Mouse (Mus musculus) kidney, postnatal 0 days (tissue): ENCODE results near the gene Tecta. TPM values are rescaled to one million over a fixed set of nuclear protein-coding genes. Genes with fewer than 3 reads are reported as not detected.

Experiments
- ATAC-seq: fragments of 200-750 bp; cut with Nextera tagmentation; replicated peaks from 2 replicates; pipeline ENCODE4 v1.8.0; 2017; ENCODE audit warnings: low read depth, moderate number of reproducible peaks, moderate TSS enrichment, moderate library complexity; ENCODE audit not compliant: low FRiP score
- DNase-seq: peaks from one replicate; pipeline ENCODE4 v3.0.0-alpha.2; 2016; ENCODE audit warnings: low spot score
- H3K27ac ChIP-seq: fragments of 300-500 bp; sonication (generic); 2 replicates; pipeline ENCODE4 v1.5.1; 2014; ENCODE audit warnings: mild to moderate bottlenecking
- H3K27me3 ChIP-seq: fragments of 300-500 bp; sonication (generic); 2 replicates; pipeline ENCODE4 v1.6.1; 2014; ENCODE audit warnings: low read length, mixed read lengths; ENCODE audit not compliant: insufficient read depth
- H3K36me3 ChIP-seq: fragments of 300-500 bp; sonication (generic); 2 replicates; pipeline ENCODE4 v1.6.1; 2014; ENCODE audit warnings: low read length, mixed read lengths; ENCODE audit not compliant: insufficient read depth
- H3K4me1 ChIP-seq: fragments of 300-500 bp; sonication (generic); replicated peaks from 2 replicates; pipeline ENCODE4 v1.6.1; 2014; ENCODE audit warnings: antibody characterized with exemption, low read length, mixed read lengths; ENCODE audit not compliant: insufficient read depth
- H3K4me2 ChIP-seq: fragments of 300-500 bp; sonication (generic); 2 replicates; pipeline ENCODE4 v1.6.1; 2014; ENCODE audit warnings: mild to moderate bottlenecking, low read length, moderate library complexity, mixed read lengths
- H3K4me3 ChIP-seq: fragments of 300-500 bp; sonication (generic); replicated peaks from 2 replicates; pipeline ENCODE4 v1.5.1; 2014; ENCODE audit warnings: low read depth, low read length
- H3K9ac ChIP-seq: fragments of 300-500 bp; sonication (generic); 2 replicates; pipeline ENCODE4 v1.6.1; 2014; ENCODE audit warnings: low read depth, low read length
- H3K9me3 ChIP-seq: fragments of 300-500 bp; sonication (generic); replicated peaks from 2 replicates; pipeline ENCODE4 v1.6.1; 2016; ENCODE audit warnings: low read length, inconsistent platforms, mixed read lengths
- CTCF ChIP-seq: IDR thresholded peaks from 2 replicates; pipeline ENCODE4 v1.5.1; 2016; ENCODE audit warnings: antibody characterized with exemption, low read depth, mild to moderate bottlenecking, moderate library complexity
- WGBS: fragments of 180-500 bp; shearing (Covaris S2); extraction: QIAGEN DNeasy Blood & Tissue Kit; methylation state at CpG from one replicate; pipeline ENCODE4 v1.1.7; 2014; 5-methylcytosine and 5-hydroxymethylcytosine counted together
- polyA plus RNA-seq: library from polyadenylated mRNA; unstranded; fragments of >200 nt; fragmentation: Nextera tagmentation; extraction: Ambion mirVana; gene quantifications from 2 replicates; pipeline ENCODE4 v1.2.1, GENCODE M21; 2015

Gene Tecta
- polyA plus RNA-seq, 1 experiment from 2014 or later, result 0.11 TPM

- H3K9ac ChIP-seq, result no peak overlapping the region
- H3K27ac ChIP-seq, result no peak overlapping the region
- no peak for TF ChIP-seq CTCF
- H3K4me1 ChIP-seq, result no peaks in the 10 kb centered on the region
- no peak for DNase-seq
- no peaks in the 10 kb centered on the region for H3K36me3 ChIP-seq
- H3K4me3 ChIP-seq, result no peak overlapping the region
- 75% methylated on average over 9 of the region's 9 CpGs for WGBS
- H3K27me3 ChIP-seq, result no peaks in the 10 kb centered on the region
- no peak overlapping the region for H3K4me2 ChIP-seq
- no peaks in the 10 kb centered on the region for H3K9me3 ChIP-seq
- no peak for ATAC-seq
These were observed 70.0 kb downstream of the Tecta start for GRCm38 (mm10) chr9:42329753-42330152.

GRCm38 (mm10) chr9:42326688-42327440 lies 72.9 kb downstream of the Tecta start:
- no peaks in the 10 kb centered on the region for H3K9me3 ChIP-seq
- no peaks in the 10 kb centered on the region for H3K27me3 ChIP-seq
- no peak overlapping the region for H3K9ac ChIP-seq
- DNase-seq (peak; percentile 83), ATAC-seq (no peak)
- H3K4me3 ChIP-seq, result no peak overlapping the region
- peak; percentile 81 for TF ChIP-seq CTCF
- no peaks in the 10 kb centered on the region for H3K36me3 ChIP-seq
- no peak overlapping the region for H3K27ac ChIP-seq
- 30% methylated on average over 11 of the region's 11 CpGs for WGBS
- no peak overlapping the region for H3K4me2 ChIP-seq
- H3K4me1 ChIP-seq, result no peaks in the 10 kb centered on the region

GRCm38 (mm10) chr9:42324640-42325394 lies 74.9 kb downstream of the Tecta start:
- no peak for DNase-seq
- H3K4me2 ChIP-seq, result no peak overlapping the region
- ATAC-seq, result no peak

GRCm38 (mm10) chr9:42323238-42323637 lies 76.5 kb downstream of the Tecta start:
- DNase-seq (no peak), ATAC-seq (no peak)
- Histone ChIP-seq H3K27ac (no peak overlapping the region), H3K4me3 (no peak overlapping the region), H3K9me3 (no peaks in the 10 kb centered on the region), H3K9ac (no peak overlapping the region), H3K36me3 (no peaks in the 10 kb centered on the region), H3K27me3 (no peaks in the 10 kb centered on the region), H3K4me1 (no peaks in the 10 kb centered on the region), H3K4me2 (no peak overlapping the region)
- 76% methylated on average over 8 of the region's 8 CpGs for WGBS
- TF ChIP-seq CTCF, result no peak

More at GRCm38 (mm10) chr9:42324640-42325394, 74.9 kb downstream of the Tecta start:
- no peaks in the 10 kb centered on the region for H3K9me3 ChIP-seq
- no peak overlapping the region for H3K9ac ChIP-seq
- H3K4me3 ChIP-seq, result no peak overlapping the region
- H3K27me3 ChIP-seq, result no peaks in the 10 kb centered on the region
- no peaks in the 10 kb centered on the region for H3K4me1 ChIP-seq
- no peak overlapping the region for H3K27ac ChIP-seq
- WGBS, result 55% methylated on average over 29 of the region's 29 CpGs
- no peaks in the 10 kb centered on the region for H3K36me3 ChIP-seq
- peak; percentile 35; the same call in 1 of the 2 replicates for TF ChIP-seq CTCF

GRCm38 (mm10) chr9:42321442-42321841 lies 78.3 kb downstream of the Tecta start:
- TF ChIP-seq CTCF, result no peak
- Histone ChIP-seq H3K36me3 (no peaks in the 10 kb centered on the region), H3K27ac (no peak overlapping the region), H3K9ac (no peak overlapping the region), H3K9me3 (no peaks in the 10 kb centered on the region), H3K4me1 (no peaks in the 10 kb centered on the region), H3K27me3 (no peaks in the 10 kb centered on the region), H3K4me2 (no peak overlapping the region), H3K4me3 (no peak overlapping the region)
- ATAC-seq (no peak), DNase-seq (no peak)
- 83% methylated on average over 2 of the region's 2 CpGs for WGBS

GRCm38 (mm10) chr9:42320616-42321015 lies 79.1 kb downstream of the Tecta start:
- Histone ChIP-seq H3K4me2 (no peak overlapping the region), H3K27ac (no peak overlapping the region), H3K4me3 (no peak overlapping the region), H3K4me1 (no peaks in the 10 kb centered on the region), H3K9me3 (no peaks in the 10 kb centered on the region), H3K36me3 (no peaks in the 10 kb centered on the region), H3K9ac (no peak overlapping the region), H3K27me3 (no peaks in the 10 kb centered on the region)
- WGBS, result 91% methylated on average over 7 of the region's 7 CpGs
- no peak for TF ChIP-seq CTCF
- ATAC-seq (no peak), DNase-seq (no peak)
